Mouse (Mus musculus): ENCODE results near the gene Bmp2k. TPM values are rescaled to one million over a fixed set of nuclear protein-coding genes. Genes with fewer than 3 reads are reported as not detected.

Gene Bmp2k
- polyA plus RNA-seq, 1 experiment: 5.9 TPM

DNA sequence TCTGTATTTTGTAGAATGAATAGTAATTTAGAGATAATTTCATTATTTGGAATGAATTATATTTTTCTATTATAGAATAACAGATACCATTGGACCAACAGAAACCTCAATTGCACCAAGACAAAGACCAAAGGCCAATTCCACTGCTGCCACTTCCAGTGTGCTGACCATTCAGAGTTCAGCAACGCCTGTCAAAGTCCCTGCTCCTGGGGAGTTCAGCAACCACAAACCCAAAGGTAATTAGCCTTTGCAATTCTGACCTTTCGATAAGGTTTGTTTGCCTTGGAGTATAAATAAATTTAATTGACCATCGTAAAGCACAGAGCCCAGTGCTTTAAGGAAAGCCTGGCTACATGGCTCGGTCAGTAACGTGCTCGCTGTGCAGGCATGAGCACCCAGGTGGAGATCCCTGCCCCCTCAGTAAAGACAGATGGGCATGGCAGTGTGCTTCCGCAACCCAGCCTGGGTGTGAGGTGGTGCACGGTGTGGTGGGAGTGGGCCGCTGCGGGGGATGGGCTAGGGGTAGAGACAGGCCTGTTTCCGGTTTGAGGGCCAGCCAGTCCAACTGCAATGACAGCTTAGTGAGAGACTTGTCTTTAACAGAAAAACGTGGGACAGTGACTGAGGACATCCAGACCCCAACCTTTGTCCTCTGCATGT is 59.4 kb downstream of the Bmp2k start:
- Histone ChIP-seq H3K79me3 (ENCODE audit: low read depth) (no peaks in the 10 kb centered on the region), H3K27me3 (ENCODE audit: control insufficient read depth, insufficient read depth, insufficient read length) (no peaks in the 10 kb centered on the region), H3ac (ENCODE audit: control insufficient read depth, insufficient read length, low read depth) (no peak overlapping the region), H3K79me2 (ENCODE audit: control insufficient read depth, insufficient read depth) (no peaks in the 10 kb centered on the region), H3K4me3 (ENCODE audit: insufficient read depth, poor library complexity, severe bottlenecking) (no peak overlapping the region), H3K36me3 (ENCODE audit: control insufficient read depth, insufficient read depth) (peaks cover 14% of the 10 kb centered on the region)
- no peak for TF ChIP-seq MYOG (IDR thresholded peaks at IDR 0.05; ENCODE audit: control insufficient read depth, extremely low read depth, insufficient read length)
- no peak for TF ChIP-seq CEBPB (IDR thresholded peaks at IDR 0.05; ENCODE audit: low read depth)
- no peak for TF ChIP-seq MAX (IDR thresholded peaks at IDR 0.05)
- TF ChIP-seq USF1 (IDR thresholded peaks at IDR 0.05; ENCODE audit: low read depth): no peak
- TF ChIP-seq FOSL1 (IDR thresholded peaks at IDR 0.05; ENCODE audit: insufficient read depth, low read length, poor library complexity, severe bottlenecking): no peak
- no peak for TF ChIP-seq MYOD1 (IDR thresholded peaks at IDR 0.05; ENCODE audit: control insufficient read depth, insufficient read length, low read depth)
- TF ChIP-seq CTCF (IDR thresholded peaks at IDR 0.05; ENCODE audit: control insufficient read depth, insufficient read depth, insufficient read length): no peak

DNA sequence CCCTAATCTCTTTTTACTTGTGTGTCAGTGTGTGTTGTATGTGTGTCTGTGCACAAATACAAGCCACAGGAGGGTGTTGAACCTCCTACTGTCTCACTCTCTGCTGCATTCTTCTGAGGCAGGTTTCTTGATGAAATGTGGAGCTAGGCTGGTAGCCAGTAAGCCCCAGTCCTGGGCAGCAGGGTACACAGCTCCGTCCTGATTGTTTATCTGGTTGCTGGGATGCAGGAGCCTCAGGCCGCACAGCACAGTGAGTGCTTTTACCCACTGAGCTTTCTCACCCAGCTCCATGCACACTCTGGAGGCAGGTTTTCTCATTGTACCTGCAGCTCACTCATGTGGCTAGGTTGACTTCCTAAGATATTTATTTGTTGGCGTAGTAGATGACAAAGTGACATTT is 63.4 kb downstream of the Bmp2k start:
- Histone ChIP-seq H3K4me3 (ENCODE audit: insufficient read depth, poor library complexity, severe bottlenecking) (no peak overlapping the region), H3K27me3 (ENCODE audit: control insufficient read depth, insufficient read depth, insufficient read length) (no peaks in the 10 kb centered on the region)
- TF ChIP-seq CEBPB (IDR thresholded peaks at IDR 0.05; ENCODE audit: low read depth) (no peak), FOSL1 (IDR thresholded peaks at IDR 0.05; ENCODE audit: insufficient read depth, low read length, poor library complexity, severe bottlenecking) (no peak), MAX (IDR thresholded peaks at IDR 0.05) (no peak), MYOD1 (IDR thresholded peaks at IDR 0.05; ENCODE audit: control insufficient read depth, insufficient read length, low read depth) (no peak), USF1 (IDR thresholded peaks at IDR 0.05; ENCODE audit: low read depth) (no peak), CTCF (IDR thresholded peaks at IDR 0.05; ENCODE audit: control insufficient read depth, insufficient read depth, insufficient read length) (no peak), MYOG (IDR thresholded peaks at IDR 0.05; ENCODE audit: control insufficient read depth, extremely low read depth, insufficient read length) (no peak)

DNA sequence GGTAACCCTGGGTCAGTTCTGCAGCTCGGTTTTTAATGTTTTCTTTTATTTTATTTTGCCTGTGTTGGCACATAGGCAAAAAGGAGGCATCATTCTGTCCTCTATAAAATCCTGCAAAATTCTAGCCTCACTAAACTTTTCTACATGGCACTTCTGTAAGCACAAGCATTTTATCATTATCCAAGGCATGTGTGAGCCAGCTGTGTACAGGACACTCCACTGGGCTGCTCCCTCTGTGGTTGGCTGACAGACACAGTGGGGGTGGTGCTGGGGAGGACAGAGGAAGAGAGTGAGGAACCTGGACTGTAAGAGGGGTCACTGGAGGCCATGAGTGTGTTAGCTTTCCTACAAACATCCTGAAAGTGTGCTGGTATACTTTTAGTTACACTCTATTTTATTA is 64.6 kb downstream of the Bmp2k start:
- Histone ChIP-seq H3K36me3 (ENCODE audit: control insufficient read depth, insufficient read depth) (peaks cover 19% of the 10 kb centered on the region), H3K79me3 (ENCODE audit: low read depth) (no peaks in the 10 kb centered on the region), H3K79me2 (ENCODE audit: control insufficient read depth, insufficient read depth) (no peaks in the 10 kb centered on the region), H3K4me3 (ENCODE audit: insufficient read depth, poor library complexity, severe bottlenecking) (no peak overlapping the region), H3K27me3 (ENCODE audit: control insufficient read depth, insufficient read depth, insufficient read length) (no peaks in the 10 kb centered on the region), H3ac (ENCODE audit: control insufficient read depth, insufficient read length, low read depth) (no peak overlapping the region)
- TF ChIP-seq MYOD1 (IDR thresholded peaks at IDR 0.05; ENCODE audit: control insufficient read depth, insufficient read length, low read depth) (no peak), MYOG (IDR thresholded peaks at IDR 0.05; ENCODE audit: control insufficient read depth, extremely low read depth, insufficient read length) (no peak), USF1 (IDR thresholded peaks at IDR 0.05; ENCODE audit: low read depth) (no peak), CEBPB (IDR thresholded peaks at IDR 0.05; ENCODE audit: low read depth) (no peak), FOSL1 (IDR thresholded peaks at IDR 0.05; ENCODE audit: insufficient read depth, low read length, poor library complexity, severe bottlenecking) (no peak), MAX (IDR thresholded peaks at IDR 0.05) (no peak), CTCF (IDR thresholded peaks at IDR 0.05; ENCODE audit: control insufficient read depth, insufficient read depth, insufficient read length) (no peak)

More for the DNA sequence above, 63.4 kb downstream of the Bmp2k start:
- H3K36me3 ChIP-seq (ENCODE audit: control insufficient read depth, insufficient read depth): peaks cover 23% of the 10 kb centered on the region
- H3K79me2 ChIP-seq (ENCODE audit: control insufficient read depth, insufficient read depth): no peaks in the 10 kb centered on the region
- H3K79me3 ChIP-seq (ENCODE audit: low read depth): no peaks in the 10 kb centered on the region
- no peak overlapping the region for H3ac ChIP-seq (ENCODE audit: control insufficient read depth, insufficient read length, low read depth)

DNA sequence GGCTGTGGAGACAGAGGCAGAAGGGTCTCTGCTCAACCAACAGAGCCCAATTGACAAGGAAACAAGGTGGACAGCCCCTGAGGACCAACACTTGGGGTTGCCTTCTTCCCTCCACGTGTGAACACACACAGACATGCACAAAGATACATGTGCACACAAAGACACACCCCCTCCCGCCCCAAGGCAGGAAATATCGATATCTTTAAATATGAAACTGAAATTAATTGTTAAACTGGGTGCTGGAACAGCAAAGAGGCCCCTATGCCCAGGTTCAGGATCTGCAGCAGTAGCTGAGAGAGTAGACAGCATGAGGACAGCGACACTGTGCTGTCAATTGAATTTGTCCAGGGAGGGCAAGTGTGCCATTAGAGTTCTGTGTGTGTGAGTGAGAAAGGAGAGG is 68.3 kb downstream of the Bmp2k start:
- Histone ChIP-seq H3K4me3 (ENCODE audit: insufficient read depth, poor library complexity, severe bottlenecking) (no peak overlapping the region), H3ac (ENCODE audit: control insufficient read depth, insufficient read length, low read depth) (no peak overlapping the region), H3K79me2 (ENCODE audit: control insufficient read depth, insufficient read depth) (no peaks in the 10 kb centered on the region), H3K27me3 (ENCODE audit: control insufficient read depth, insufficient read depth, insufficient read length) (no peaks in the 10 kb centered on the region), H3K36me3 (ENCODE audit: control insufficient read depth, insufficient read depth) (peaks cover 19% of the 10 kb centered on the region), H3K79me3 (ENCODE audit: low read depth) (no peaks in the 10 kb centered on the region)
- TF ChIP-seq MYOD1 (IDR thresholded peaks at IDR 0.05; ENCODE audit: control insufficient read depth, insufficient read length, low read depth) (no peak), USF1 (IDR thresholded peaks at IDR 0.05; ENCODE audit: low read depth) (no peak), CTCF (IDR thresholded peaks at IDR 0.05; ENCODE audit: control insufficient read depth, insufficient read depth, insufficient read length) (no peak), CEBPB (IDR thresholded peaks at IDR 0.05; ENCODE audit: low read depth) (no peak), MAX (IDR thresholded peaks at IDR 0.05) (no peak), MYOG (IDR thresholded peaks at IDR 0.05; ENCODE audit: control insufficient read depth, extremely low read depth, insufficient read length) (no peak), FOSL1 (IDR thresholded peaks at IDR 0.05; ENCODE audit: insufficient read depth, low read length, poor library complexity, severe bottlenecking) (no peak)

DNA sequence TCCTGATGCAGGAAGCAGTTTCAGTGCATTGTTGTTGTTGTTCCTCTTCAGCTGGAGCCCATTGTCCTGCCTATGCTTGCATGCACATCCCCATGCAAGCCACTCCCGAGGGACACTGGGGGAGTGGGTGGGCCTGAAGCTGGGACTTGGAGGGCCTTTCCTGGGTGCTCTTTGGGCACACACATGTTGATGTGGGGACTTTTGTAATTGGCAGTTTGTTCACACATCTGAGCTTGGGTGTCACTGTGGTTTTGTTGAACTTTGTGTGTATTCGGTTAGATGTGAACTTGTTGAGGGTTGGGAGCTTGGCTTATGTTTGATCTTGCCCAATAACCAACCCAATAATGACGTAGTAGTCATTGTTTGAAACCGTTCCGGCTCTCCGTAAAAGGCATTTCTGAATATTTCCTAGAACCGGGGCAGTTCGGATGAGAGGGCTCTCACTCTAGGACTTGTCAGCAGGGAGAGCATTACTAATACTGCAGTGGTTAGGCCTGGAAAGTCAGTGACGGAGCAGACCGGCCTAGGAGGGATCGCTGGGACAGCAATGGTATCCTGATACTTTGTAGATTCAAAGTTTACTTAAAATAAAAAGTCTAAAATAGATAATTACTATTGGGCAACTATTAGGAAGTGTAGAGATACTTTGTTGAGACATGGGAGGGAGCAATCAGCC is 78.1 kb downstream of the Bmp2k start:
- H3K79me3 ChIP-seq (ENCODE audit: low read depth): no peaks in the 10 kb centered on the region
- TF ChIP-seq MYOD1 (IDR thresholded peaks at IDR 0.05; ENCODE audit: control insufficient read depth, insufficient read length, low read depth) (no peak), CEBPB (IDR thresholded peaks at IDR 0.05; ENCODE audit: low read depth) (no peak), MYOG (IDR thresholded peaks at IDR 0.05; ENCODE audit: control insufficient read depth, extremely low read depth, insufficient read length) (no peak), USF1 (IDR thresholded peaks at IDR 0.05; ENCODE audit: low read depth) (no peak), CTCF (IDR thresholded peaks at IDR 0.05; ENCODE audit: control insufficient read depth, insufficient read depth, insufficient read length) (no peak), MAX (IDR thresholded peaks at IDR 0.05) (no peak), FOSL1 (IDR thresholded peaks at IDR 0.05; ENCODE audit: insufficient read depth, low read length, poor library complexity, severe bottlenecking) (no peak)
- no peak overlapping the region for H3K4me3 ChIP-seq (ENCODE audit: insufficient read depth, poor library complexity, severe bottlenecking)
- peaks cover 4% of the 10 kb centered on the region for H3K36me3 ChIP-seq (ENCODE audit: control insufficient read depth, insufficient read depth)
- H3ac ChIP-seq (ENCODE audit: control insufficient read depth, insufficient read length, low read depth): no peak overlapping the region
- no peaks in the 10 kb centered on the region for H3K79me2 ChIP-seq (ENCODE audit: control insufficient read depth, insufficient read depth)
- H3K27me3 ChIP-seq (ENCODE audit: control insufficient read depth, insufficient read depth, insufficient read length): no peaks in the 10 kb centered on the region

Measured in C2C12 (cell line).